Mouse (Mus musculus) MEL (cell line): ENCODE results near the gene Spem1. TPM values are rescaled to one million over a fixed set of nuclear protein-coding genes. Genes with fewer than 3 reads are reported as not detected.

Experiments
- DNase-seq: peaks from one replicate; pipeline ENCODE4 v3.0.0; 2011; ENCODE audit warnings: low read depth, low spot score
- H3K27ac ChIP-seq: 2 replicates; pipeline ENCODE4 v1.5.1; 2012; ENCODE audit warnings: low read depth, mild to moderate bottlenecking, control low read depth, low read length, moderate library complexity; ENCODE audit not compliant: control insufficient read depth
- H3K27me3 ChIP-seq, 2 experiments: fragments of 150-350 bp in 1 of 2; sonication (generic) in 1 of 2; 2 replicates each; pipeline ENCODE4 v1.6.1; 2012; ENCODE audit warnings: low read length in 2 of 2, mild to moderate bottlenecking in 2 of 2, improper control_type of control experiment in 1 of 2, moderate library complexity in 1 of 2; ENCODE audit not compliant: insufficient read depth in 2 of 2, control insufficient read depth in 1 of 2
- H3K36me3 ChIP-seq, 2 experiments: 2 replicates each; pipeline ENCODE4 v1.6.1; 2012 to 2014; ENCODE audit warnings: low read length in 2 of 2, improper control_type of control experiment in 1 of 2, inconsistent platforms in 1 of 2, mild to moderate bottlenecking in 1 of 2; ENCODE audit not compliant: insufficient read depth in 2 of 2, control insufficient read depth in 1 of 2
- H3K4me1 ChIP-seq, 2 experiments: fragments of 150-350 bp in 1 of 2; sonication (generic) in 1 of 2; 2 replicates each; pipeline ENCODE4 v1.6.1; 2012; ENCODE audit warnings: low read length in 2 of 2, improper control_type of control experiment in 1 of 2, mild to moderate bottlenecking in 1 of 2; ENCODE audit not compliant: insufficient read depth in 2 of 2, control insufficient read depth in 1 of 2
- H3K4me3 ChIP-seq, 2 experiments: fragments of 150-350 bp in 1 of 2; sonication (generic) in 1 of 2; 2 replicates each; pipeline ENCODE4 v1.5.1; 2012; ENCODE audit warnings: low read depth in 2 of 2, low read length in 2 of 2, mild to moderate bottlenecking in 2 of 2, moderate library complexity in 2 of 2, control low read depth in 1 of 2, improper control_type of control experiment in 1 of 2; ENCODE audit not compliant: control insufficient read depth in 1 of 2, insufficient read depth in 1 of 2
- H3K79me2 ChIP-seq: 2 replicates; pipeline ENCODE4 v1.6.1; 2012; ENCODE audit warnings: mild to moderate bottlenecking, low read length, moderate library complexity; ENCODE audit not compliant: control insufficient read depth, poor library complexity, insufficient read depth
- H3K9ac ChIP-seq: 2 replicates; pipeline ENCODE4 v1.6.1; 2012; ENCODE audit warnings: low read depth, mild to moderate bottlenecking, control low read depth, low read length, moderate library complexity; ENCODE audit not compliant: control insufficient read depth, poor library complexity, severe bottlenecking
- H3K9me3 ChIP-seq: fragments of 150-350 bp; sonication (generic); replicated peaks from 2 replicates; pipeline ENCODE4 v1.6.1; 2012; ENCODE audit warnings: mild to moderate bottlenecking, low read length, improper control_type of control experiment, moderate library complexity; ENCODE audit not compliant: insufficient read depth
- CHD1 ChIP-seq: IDR thresholded peaks from 2 replicates; pipeline ENCODE4 v1.6.1; 2012; ENCODE audit warnings: low read depth, mild to moderate bottlenecking, inconsistent platforms, low read length, improper control_type of control experiment
- CHD2 ChIP-seq: IDR thresholded peaks from 2 replicates; pipeline ENCODE4 v1.6.1; 2011; ENCODE audit warnings: low read length, improper control_type of control experiment
- CTCF ChIP-seq, 3 experiments: IDR thresholded peaks in 2 of 3; conservative IDR thresholded peaks in 1 of 3; 2 replicates each; pipeline ENCODE4 v1.5.1; 2011 to 2012; ENCODE audit warnings: low read length in 3 of 3, low read depth in 2 of 3, mild to moderate bottlenecking in 2 of 3, improper control_type of control experiment in 1 of 3, inconsistent platforms in 1 of 3, mixed read lengths in 1 of 3, moderate library complexity in 1 of 3; ENCODE audit not compliant: control insufficient read depth in 1 of 3, insufficient read depth in 1 of 3, poor library complexity in 1 of 3, severe bottlenecking in 1 of 3
- E2F4 ChIP-seq: IDR thresholded peaks from 2 replicates; pipeline ENCODE4 v1.6.1; 2011; ENCODE audit warnings: low read depth, low read length, improper control_type of control experiment, borderline replicate concordance
- ELF1 ChIP-seq: IDR thresholded peaks from 2 replicates; pipeline ENCODE4 v1.6.1; 2014; ENCODE audit warnings: low read depth, mild to moderate bottlenecking, inconsistent platforms, low read length, improper control_type of control experiment, moderate library complexity
- GABPA ChIP-seq: IDR thresholded peaks from 2 replicates; pipeline ENCODE4 v1.6.1; 2012; ENCODE audit warnings: low read depth, mild to moderate bottlenecking, inconsistent platforms, low read length, improper control_type of control experiment, moderate library complexity
- HCFC1 ChIP-seq: IDR thresholded peaks from 2 replicates; pipeline ENCODE4 v1.6.1; 2012; ENCODE audit warnings: low read depth, mild to moderate bottlenecking, inconsistent platforms, low read length, improper control_type of control experiment, moderate library complexity
- KAT2A ChIP-seq: conservative IDR thresholded peaks from 2 replicates; pipeline ENCODE4 v1.6.1; 2012; ENCODE audit warnings: low read depth, low read length, improper control_type of control experiment, inconsistent platforms
- MAFK ChIP-seq: IDR thresholded peaks from 2 replicates; pipeline ENCODE4 v1.6.1; 2011; ENCODE audit warnings: low read depth, mild to moderate bottlenecking, low read length, improper control_type of control experiment, borderline replicate concordance
- MAZ ChIP-seq: IDR thresholded peaks from 2 replicates; pipeline ENCODE4 v1.6.1; 2012; ENCODE audit warnings: low read depth, mild to moderate bottlenecking, inconsistent platforms, low read length, improper control_type of control experiment
- NELFE ChIP-seq: IDR thresholded peaks from 2 replicates; pipeline ENCODE4 v1.6.1; 2011; ENCODE audit warnings: low read depth, low read length, improper control_type of control experiment
- NRF1 ChIP-seq: IDR thresholded peaks from 2 replicates; pipeline ENCODE4 v1.6.1; 2014; ENCODE audit warnings: low read depth, mild to moderate bottlenecking, inconsistent platforms, low read length, improper control_type of control experiment, moderate library complexity; ENCODE audit not compliant: poor library complexity, insufficient read depth, severe bottlenecking
- POLR2A ChIP-seq, 2 experiments: IDR thresholded peaks; 2 replicates each; pipeline ENCODE4 v1.6.1; 2011 to 2012; ENCODE audit warnings: low read length in 2 of 2, mild to moderate bottlenecking in 2 of 2, control low read depth in 1 of 2, improper control_type of control experiment in 1 of 2, low read depth in 1 of 2, moderate library complexity in 1 of 2; ENCODE audit not compliant: control insufficient read depth in 1 of 2, insufficient read depth in 1 of 2, poor library complexity in 1 of 2
- POLR2AphosphoS2 ChIP-seq: IDR thresholded peaks from 2 replicates; pipeline ENCODE4 v1.6.1; 2011; ENCODE audit warnings: low read length, improper control_type of control experiment
- POLR2AphosphoS5 ChIP-seq: IDR thresholded peaks from 2 replicates; pipeline ENCODE4 v1.6.1; 2012; ENCODE audit warnings: low read depth, borderline replicate concordance, mild to moderate bottlenecking, inconsistent platforms, low read length, moderate library complexity, mixed read lengths
- RAD21 ChIP-seq: IDR thresholded peaks from 2 replicates; pipeline ENCODE4 v1.6.1; 2011; ENCODE audit warnings: mild to moderate bottlenecking, low read depth, low read length, improper control_type of control experiment
- SMC3 ChIP-seq: IDR thresholded peaks from 2 replicates; pipeline ENCODE4 v1.6.1; 2011; ENCODE audit warnings: low read depth, low read length, improper control_type of control experiment
- TBP ChIP-seq: IDR thresholded peaks from 2 replicates; pipeline ENCODE4 v1.8.0; 2011; ENCODE audit warnings: low read depth, low read length, improper control_type of control experiment
- USF2 ChIP-seq, 2 experiments: IDR thresholded peaks; 2 replicates each; pipeline ENCODE4 v1.6.1; 2011 to 2012; ENCODE audit warnings: improper control_type of control experiment in 2 of 2, low read length in 2 of 2, borderline replicate concordance in 1 of 2, inconsistent platforms in 1 of 2, low read depth in 1 of 2, mild to moderate bottlenecking in 1 of 2; ENCODE audit not compliant: insufficient read depth in 1 of 2
- ZC3H11A ChIP-seq: IDR thresholded peaks from 2 replicates; pipeline ENCODE4 v1.6.1; 2012; ENCODE audit warnings: low read depth, mild to moderate bottlenecking, inconsistent platforms, low read length, improper control_type of control experiment
- ZKSCAN1 ChIP-seq: IDR thresholded peaks from 2 replicates; pipeline ENCODE4 v1.6.1; 2012; ENCODE audit warnings: low read depth, mild to moderate bottlenecking, inconsistent platforms, low read length, improper control_type of control experiment, moderate library complexity
- ZMIZ1 ChIP-seq: IDR thresholded peaks from 2 replicates; pipeline ENCODE4 v1.6.1; 2012; ENCODE audit warnings: low read depth, mild to moderate bottlenecking, inconsistent platforms, low read length, improper control_type of control experiment, moderate library complexity
- ZNF384 ChIP-seq: IDR thresholded peaks from 2 replicates; pipeline ENCODE4 v1.6.1; 2012; ENCODE audit warnings: low read depth, mild to moderate bottlenecking, inconsistent platforms, low read length, improper control_type of control experiment
- polyA plus RNA-seq, 2 experiments: library from polyadenylated mRNA; stranded (reverse) in 1 of 2; unstranded in 1 of 2; fragments of >175 nt in 1 of 2; fragments of >200 nt in 1 of 2; gene quantifications; 2 replicates each; pipeline versions ENCODE4 v1.2.1 to v1.2.4; 2012; ENCODE audit warnings: low replicate concordance in 2 of 2, low read depth in 1 of 2; ENCODE audit not compliant: insufficient read length in 2 of 2, insufficient read depth in 1 of 2, missing spikeins in 1 of 2
- total RNA-seq: library from RNA; depleted of rRNA; stranded (reverse); fragments of 300-350 nt; gene quantifications from 2 replicates; pipeline ENCODE4 v1.2.3, GENCODE M21; 2012

Spem1 gene
- total and polyA plus RNA-seq, 3 experiments: 0.15 to 0.19 TPM; not detected in 1

GRCm38 (mm10) chr11:69815155-69815554, 6.8 kb downstream of the Spem1 start, which contains the start of gene Gm39566 (continued):
- no peak for TF ChIP-seq POLR2AphosphoS5

- Histone ChIP-seq H3K79me2 (no peaks in the 10 kb centered on the region), H3K9me3 (no peaks in the 10 kb centered on the region), H3K27ac (no peak overlapping the region), H3K36me3 (no peaks in the 10 kb centered on the region), H3K27me3 (peaks cover 2 to 3% of the 10 kb centered on the region in 2 experiments), H3K4me1 (no peaks in the 10 kb centered on the region), H3K9ac (no peak overlapping the region), H3K4me3 (no peak overlapping the region)
- TF ChIP-seq RAD21 (peak; percentile 45), ZMIZ1 (no peak), CTCF (IDR thresholded peaks at IDR 0.05 in 2 of 3, conservative IDR thresholded peaks at IDR 0.05 in 1 of 3; ENCODE audit: control insufficient read depth in 1 of 3, insufficient read depth in 1 of 3, low read depth in 2 of 3, low read length in 3 of 3, poor library complexity in 1 of 3, severe bottlenecking in 1 of 3) (peak in 2 of 3 experiments; percentile 35 to 52; a peak in 4 of 6 replicates), ZC3H11A (peak; percentile 15; the same call in 1 of the 2 replicates), KAT2A (no peak), TBP (no peak), SMC3 (peak; percentile 59)
- DNase-seq: no peak
These were observed 11.7 kb downstream of the Spem1 start for GRCm38 (mm10) chr11:69810280-69810679.

- no peak for TF ChIP-seq NELFE
- no peak for TF ChIP-seq USF2 (IDR thresholded peaks at IDR 0.05; ENCODE audit: borderline replicate concordance in 1 of 2, insufficient read depth in 1 of 2, low read depth in 1 of 2, low read length in 2 of 2)
- TF ChIP-seq POLR2AphosphoS5: no peak
- TF ChIP-seq HCFC1: no peak
- TF ChIP-seq, all 39 proteins: peak for 0
- Histone ChIP-seq H3K9me3 (no peaks in the 10 kb centered on the region), H3K9ac (no peak overlapping the region), H3K36me3 (no peaks in the 10 kb centered on the region), H3K27me3 (peaks cover 2 to 3% of the 10 kb centered on the region in 2 experiments), H3K4me1 (peaks cover 0 to 7% of the 10 kb centered on the region in 2 experiments; a peak in 2 of 4 replicates), H3K79me2 (peaks cover 5% of the 10 kb centered on the region; the same call in 1 of the 2 replicates), H3K4me3 (no peak overlapping the region), H3K27ac (no peak overlapping the region)
- DNase-seq: no peak
These were observed 14.3 kb downstream of the Spem1 start for GRCm38 (mm10) chr11:69807641-69808040.

- Histone ChIP-seq H3K9ac (no peak overlapping the region), H3K9me3 (no peaks in the 10 kb centered on the region), H3K4me1 (peaks cover 3 to 11% of the 10 kb centered on the region in 2 experiments; a peak in 3 of 4 replicates), H3K27ac (no peak overlapping the region), H3K27me3 (peaks cover 2 to 3% of the 10 kb centered on the region in 2 experiments; a peak in 3 of 4 replicates), H3K4me3 (no peak overlapping the region), H3K79me2 (peaks cover 5% of the 10 kb centered on the region; the same call in 1 of the 2 replicates), H3K36me3 (no peaks in the 10 kb centered on the region; a peak in 1 of 4 replicates)
- peak; percentile 67 for DNase-seq
- no peak for TF ChIP-seq CHD2
- TF ChIP-seq GABPA: no peak
- TF ChIP-seq KAT2A: no peak
- TF ChIP-seq RAD21: peak; percentile 50
- no peak for TF ChIP-seq CHD1
- TF ChIP-seq ZKSCAN1: no peak
- no peak for TF ChIP-seq MAFK
- TF ChIP-seq POLR2AphosphoS2: no peak
- TF ChIP-seq CTCF (IDR thresholded peaks at IDR 0.05 in 2 of 3, conservative IDR thresholded peaks at IDR 0.05 in 1 of 3; ENCODE audit: control insufficient read depth in 1 of 3, insufficient read depth in 1 of 3, low read depth in 2 of 3, low read length in 3 of 3, poor library complexity in 1 of 3, severe bottlenecking in 1 of 3): peak; percentile 23 to 56 (median 25); a peak in 3 of 6 replicates
- no peak for TF ChIP-seq NRF1
- TF ChIP-seq ZC3H11A: peak; percentile 66
- TF ChIP-seq POLR2A (IDR thresholded peaks at IDR 0.05; ENCODE audit: control insufficient read depth in 1 of 2, insufficient read depth in 1 of 2, low read depth in 1 of 2, low read length in 2 of 2, poor library complexity in 1 of 2): no peak
- no peak for TF ChIP-seq E2F4
- no peak for TF ChIP-seq MAZ
- no peak for TF ChIP-seq ELF1
- peak; percentile 69 for TF ChIP-seq SMC3
- TF ChIP-seq ZNF384: peak; percentile 73
These were observed 15.6 kb downstream of the Spem1 start for GRCm38 (mm10) chr11:69806378-69806777.
